Mouse (Mus musculus) hindbrain, embryonic 16.5 days (tissue): ENCODE data around the gene Wdr5. TPM values are rescaled to one million over a fixed set of nuclear protein-coding genes. Genes with fewer than 3 reads are reported as not detected.
A peak's percentile ranks its signal among the peaks of the same experiment; 100 is the strongest.

ENCODE experiments used
- ATAC-seq: fragments of 200-750 bp; cut with Nextera tagmentation; 2 replicates; pipeline ENCODE4 v1.8.0; 2017; ENCODE audit warnings: moderate TSS enrichment, moderate library complexity
- H3K27ac ChIP-seq: fragments of 300-500 bp; sonication (generic); 2 replicates; pipeline ENCODE4 v1.5.1; 2014; ENCODE audit warnings: low read depth, mild to moderate bottlenecking, control low read depth, low read length, moderate library complexity
- H3K27me3 ChIP-seq: fragments of 300-500 bp; sonication (generic); replicated peaks from 2 replicates; pipeline ENCODE4 v1.6.1; 2014; ENCODE audit warnings: low read length; ENCODE audit not compliant: control insufficient read depth, insufficient read depth
- H3K36me3 ChIP-seq: fragments of 300-500 bp; sonication (generic); 2 replicates; pipeline ENCODE4 v1.6.1; 2014; ENCODE audit warnings: mild to moderate bottlenecking, low read length, moderate library complexity, mixed read lengths; ENCODE audit not compliant: control insufficient read depth, insufficient read depth
- H3K4me1 ChIP-seq: fragments of 300-500 bp; sonication (generic); 2 replicates; pipeline ENCODE4 v1.6.1; 2014; ENCODE audit warnings: low read depth, low read length; ENCODE audit not compliant: control insufficient read depth, insufficient read depth
- H3K4me2 ChIP-seq: fragments of 300-500 bp; sonication (generic); 2 replicates; pipeline ENCODE4 v1.6.1; 2014; ENCODE audit warnings: mild to moderate bottlenecking, low read length, control low read depth, moderate library complexity
- H3K4me3 ChIP-seq: fragments of 300-500 bp; sonication (generic); 2 replicates; pipeline ENCODE4 v1.5.1; 2014; ENCODE audit warnings: mild to moderate bottlenecking, low read length, control low read depth, moderate library complexity
- H3K9ac ChIP-seq: fragments of 300-500 bp; sonication (generic); 2 replicates; pipeline ENCODE4 v1.6.1; 2014; ENCODE audit warnings: low read depth, mild to moderate bottlenecking, control low read depth, low read length, moderate library complexity
- H3K9me3 ChIP-seq: fragments of 300-500 bp; sonication (generic); 2 replicates; pipeline ENCODE4 v1.6.1; 2014; ENCODE audit warnings: mild to moderate bottlenecking, low read length, moderate library complexity; ENCODE audit not compliant: control insufficient read depth
- WGBS: fragments of 180-500 bp; shearing (Covaris S2); extraction: QIAGEN DNeasy Blood & Tissue Kit; methylation state at CpG from one replicate; pipeline ENCODE4 v1.1.7; 2014; 5-methylcytosine and 5-hydroxymethylcytosine counted together
- polyA plus RNA-seq: library from polyadenylated mRNA; unstranded; fragments of >200 nt; fragmentation: Nextera tagmentation; extraction: Ambion mirVana; gene quantifications from 2 replicates; pipeline ENCODE4 v1.2.1, GENCODE M21; 2015

Wdr5 gene
- polyA plus RNA-seq, 1 experiment from 2014 or later: 43.8 TPM

GRCm38 (mm10) chr2:27572928-27573627, 58.1 kb downstream of the Wdr5 start:
- no peaks in the 10 kb centered on the region for H3K9me3 ChIP-seq
- peak overlapping the region; percentile 34 for H3K4me2 ChIP-seq
- H3K9ac ChIP-seq: no peak overlapping the region; the same call in 1 of the 2 replicates
- peak overlapping the region; percentile 65 for H3K27ac ChIP-seq
- no peak overlapping the region for H3K4me3 ChIP-seq
- ATAC-seq: peak; percentile 96
- H3K4me1 ChIP-seq: peaks cover 18% of the 10 kb centered on the region
- H3K36me3 ChIP-seq: no peaks in the 10 kb centered on the region
- 20% methylated on average over 18 of the region's 18 CpGs for WGBS
- no peaks in the 10 kb centered on the region; the same call in 1 of the 2 replicates for H3K27me3 ChIP-seq

- Histone ChIP-seq H3K27ac (peak overlapping the region; percentile 56; the same call in 1 of the 2 replicates), H3K9ac (no peak overlapping the region), H3K4me2 (no peak overlapping the region; the same call in none of the 2 replicates), H3K36me3 (no peaks in the 10 kb centered on the region), H3K9me3 (no peaks in the 10 kb centered on the region), H3K27me3 (no peaks in the 10 kb centered on the region; the same call in 1 of the 2 replicates), H3K4me3 (no peak overlapping the region), H3K4me1 (peaks cover 18% of the 10 kb centered on the region)
- 75% methylated on average over 8 of the region's 8 CpGs for WGBS
- no peak; the same call in 1 of the 2 replicates for ATAC-seq
These were observed 58.6 kb downstream of the Wdr5 start for GRCm38 (mm10) chr2:27573628-27573966.

GRCm38 (mm10) chr2:27576416-27576815, 61.5 kb downstream of the Wdr5 start:
- H3K9ac ChIP-seq: no peak overlapping the region
- H3K27me3 ChIP-seq: no peaks in the 10 kb centered on the region; the same call in 1 of the 2 replicates
- no peaks in the 10 kb centered on the region for H3K36me3 ChIP-seq
- H3K4me3 ChIP-seq: no peak overlapping the region
- H3K4me2 ChIP-seq: no peak overlapping the region
- peaks cover 18% of the 10 kb centered on the region for H3K4me1 ChIP-seq
- 76% methylated on average over 4 of the region's 4 CpGs for WGBS
- H3K9me3 ChIP-seq: no peaks in the 10 kb centered on the region
- no peak for ATAC-seq
- no peak overlapping the region for H3K27ac ChIP-seq

GRCm38 (mm10) chr2:27578552-27578951, 63.6 kb downstream of the Wdr5 start:
- Histone ChIP-seq H3K4me3 (no peak overlapping the region), H3K27me3 (no peaks in the 10 kb centered on the region; the same call in 1 of the 2 replicates), H3K36me3 (no peaks in the 10 kb centered on the region), H3K4me2 (no peak overlapping the region), H3K9me3 (no peaks in the 10 kb centered on the region), H3K27ac (no peak overlapping the region), H3K4me1 (peaks cover 3% of the 10 kb centered on the region), H3K9ac (no peak overlapping the region)
- 91% methylated on average over 4 of the region's 4 CpGs for WGBS
- no peak for ATAC-seq

GRCm38 (mm10) chr2:27582112-27582511, 67.2 kb downstream of the Wdr5 start:
- ATAC-seq: peak; percentile 52
- Histone ChIP-seq H3K4me1 (no peaks in the 10 kb centered on the region), H3K4me2 (no peak overlapping the region), H3K4me3 (no peak overlapping the region), H3K36me3 (no peaks in the 10 kb centered on the region), H3K9me3 (no peaks in the 10 kb centered on the region), H3K9ac (no peak overlapping the region), H3K27me3 (no peaks in the 10 kb centered on the region; the same call in 1 of the 2 replicates), H3K27ac (no peak overlapping the region)
- WGBS: 57% methylated on average over 11 of the region's 11 CpGs

GRCm38 (mm10) chr2:27583019-27583418, 68.1 kb downstream of the Wdr5 start:
- Histone ChIP-seq H3K27me3 (no peaks in the 10 kb centered on the region), H3K4me3 (no peak overlapping the region), H3K9me3 (no peaks in the 10 kb centered on the region), H3K4me1 (no peaks in the 10 kb centered on the region), H3K4me2 (no peak overlapping the region), H3K27ac (no peak overlapping the region), H3K36me3 (no peaks in the 10 kb centered on the region), H3K9ac (no peak overlapping the region)
- ATAC-seq: peak; percentile 76
- WGBS: 88% methylated on average over 2 of the region's 2 CpGs

GRCm38 (mm10) chr2:27584546-27584945, 69.6 kb downstream of the Wdr5 start:
- H3K4me2 ChIP-seq: no peak overlapping the region
- H3K36me3 ChIP-seq: no peaks in the 10 kb centered on the region
- H3K27ac ChIP-seq: no peak overlapping the region
- H3K9me3 ChIP-seq: no peaks in the 10 kb centered on the region
- H3K4me1 ChIP-seq: no peaks in the 10 kb centered on the region
- no peak overlapping the region for H3K4me3 ChIP-seq
- H3K9ac ChIP-seq: no peak overlapping the region
- 94% methylated on average over 13 of the region's 13 CpGs for WGBS
- H3K27me3 ChIP-seq: no peaks in the 10 kb centered on the region
- no peak for ATAC-seq

Other genes starting within 250 kb of the Wdr5 start
- gene Vav2, start 88.1 kb upstream of the Wdr5 start, polyA plus RNA-seq: 10.4 and 11.8 TPM in 2 replicates
- 45.6 and 46.2 TPM in 2 replicates for gene Brd3os, start 72.8 kb upstream of the Wdr5 start, polyA plus RNA-seq
- gene Brd3, start 7.5 kb upstream of the Wdr5 start, polyA plus RNA-seq: 102 and 129 TPM in 2 replicates
- 3.4 and 4.0 TPM in 2 replicates for gene Rxra, start 161.3 kb downstream of the Wdr5 start, polyA plus RNA-seq